Mouse (Mus musculus) midbrain, embryonic 12.5 days (tissue): Measurements from ENCODE around the gene Fcrlb. TPM values are rescaled to one million over a fixed set of nuclear protein-coding genes. Genes with fewer than 3 reads are reported as not detected.

Experiments
- ATAC-seq: fragments of 200-750 bp; cut with Nextera tagmentation; 2 replicates; pipeline ENCODE4 v1.8.0; 2017; ENCODE audit warnings: low read depth, moderate TSS enrichment, moderate library complexity; ENCODE audit not compliant: low FRiP score
- H3K27ac ChIP-seq: fragments of 300-500 bp; sonication (generic); replicated peaks from 2 replicates; pipeline ENCODE4 v1.5.1; 2016; ENCODE audit warnings: mild to moderate bottlenecking
- H3K27me3 ChIP-seq: fragments of 300-500 bp; sonication (generic); 2 replicates; pipeline ENCODE4 v1.6.1; 2016; ENCODE audit warnings: mild to moderate bottlenecking
- H3K36me3 ChIP-seq: fragments of 300-500 bp; sonication (generic); 2 replicates; pipeline ENCODE4 v1.6.1; 2016
- H3K4me1 ChIP-seq: fragments of 300-500 bp; sonication (generic); 2 replicates; pipeline ENCODE4 v1.6.1; 2016
- H3K4me2 ChIP-seq: fragments of 300-500 bp; sonication (generic); replicated peaks from 2 replicates; pipeline ENCODE4 v1.6.1; 2016; ENCODE audit warnings: mild to moderate bottlenecking, moderate library complexity
- H3K4me3 ChIP-seq: fragments of 300-500 bp; sonication (generic); 2 replicates; pipeline ENCODE4 v1.5.1; 2016; ENCODE audit warnings: mild to moderate bottlenecking
- H3K9ac ChIP-seq: fragments of 300-500 bp; sonication (generic); replicated peaks from 2 replicates; pipeline ENCODE4 v1.6.1; 2016; ENCODE audit warnings: mild to moderate bottlenecking, moderate library complexity
- H3K9me3 ChIP-seq: fragments of 300-500 bp; sonication (generic); 2 replicates; pipeline ENCODE4 v1.6.1; 2016; ENCODE audit warnings: mild to moderate bottlenecking
- WGBS: fragments of 180-500 bp; shearing (Covaris S2); methylation state at CpG from one replicate; pipeline ENCODE4 v1.1.7; 2016; 5-methylcytosine and 5-hydroxymethylcytosine counted together
- polyA plus RNA-seq: library from polyadenylated mRNA; unstranded; fragments of >200 nt; fragmentation: Nextera tagmentation; extraction: Ambion mirVana; gene quantifications from 2 replicates; pipeline ENCODE4 v1.2.1, GENCODE M21; 2016

Gene Fcrlb
- polyA plus RNA-seq, 1 experiment from 2014 or later: 0.14 TPM

DNA sequence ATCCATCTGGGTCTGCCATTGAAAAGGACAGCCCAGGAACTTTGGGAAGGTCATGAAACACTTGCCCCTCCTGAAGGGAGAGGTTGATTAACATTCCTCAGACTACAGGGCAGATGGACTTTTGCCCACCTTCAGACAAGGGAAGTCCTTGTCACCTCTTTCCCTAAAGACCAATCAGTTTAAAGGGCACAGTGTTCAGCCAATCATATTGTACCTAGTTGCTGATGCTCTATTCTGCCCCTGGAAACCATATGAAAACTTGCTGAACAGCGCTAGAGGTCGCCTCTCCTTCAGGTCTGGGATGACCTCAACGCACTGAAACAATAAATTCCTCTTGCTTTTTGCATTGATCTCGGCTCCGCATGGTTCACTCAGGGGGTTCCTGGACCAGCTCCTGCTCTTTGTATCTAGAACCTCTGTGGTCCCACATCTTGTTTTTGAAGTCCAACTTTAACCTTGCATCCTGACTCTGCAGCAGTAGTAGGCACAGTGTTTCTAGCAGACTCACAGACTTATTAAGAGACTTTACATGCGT is 20.7 kb upstream of the Fcrlb start:
- WGBS: 73% methylated on average over 6 of the region's 6 CpGs
- H3K4me1 ChIP-seq: no peaks in the 10 kb centered on the region
- H3K36me3 ChIP-seq: no peaks in the 10 kb centered on the region

DNA sequence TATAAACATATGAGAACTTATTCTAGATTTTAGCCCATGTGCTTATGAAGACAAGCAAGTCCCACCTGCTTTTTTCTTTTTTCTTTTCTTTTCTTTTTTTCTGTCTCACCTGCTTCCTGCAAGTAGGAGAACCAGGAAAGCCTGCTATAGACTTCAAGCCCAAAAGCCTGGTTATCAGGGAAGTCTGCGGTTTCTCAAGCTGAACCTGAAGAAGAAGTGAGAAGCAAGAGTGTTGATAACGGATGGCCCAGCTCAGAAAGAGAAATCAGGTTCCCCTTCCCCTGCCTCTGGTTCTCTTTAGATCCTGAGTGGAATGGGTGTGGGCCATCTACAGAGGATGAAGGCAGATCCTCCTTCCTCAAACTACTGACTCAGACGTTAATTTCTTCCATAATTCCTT is 19.3 kb upstream of the Fcrlb start:
- H3K4me3 ChIP-seq: no peak overlapping the region
- H3K27me3 ChIP-seq: no peaks in the 10 kb centered on the region
- H3K9ac ChIP-seq: no peak overlapping the region
- H3K27ac ChIP-seq: no peak overlapping the region
- no peaks in the 10 kb centered on the region for H3K36me3 ChIP-seq
- WGBS: 90% methylated on average over 3 of the region's 3 CpGs
- no peaks in the 10 kb centered on the region for H3K4me1 ChIP-seq
- no peak for ATAC-seq
- no peaks in the 10 kb centered on the region for H3K9me3 ChIP-seq
- H3K4me2 ChIP-seq: no peak overlapping the region

More for the DNA sequence above, 20.7 kb upstream of the Fcrlb start:
- Histone ChIP-seq H3K27me3 (no peaks in the 10 kb centered on the region), H3K9ac (no peak overlapping the region), H3K27ac (no peak overlapping the region), H3K4me3 (no peak overlapping the region), H3K4me2 (no peak overlapping the region), H3K9me3 (no peaks in the 10 kb centered on the region)
- no peak for ATAC-seq

DNA sequence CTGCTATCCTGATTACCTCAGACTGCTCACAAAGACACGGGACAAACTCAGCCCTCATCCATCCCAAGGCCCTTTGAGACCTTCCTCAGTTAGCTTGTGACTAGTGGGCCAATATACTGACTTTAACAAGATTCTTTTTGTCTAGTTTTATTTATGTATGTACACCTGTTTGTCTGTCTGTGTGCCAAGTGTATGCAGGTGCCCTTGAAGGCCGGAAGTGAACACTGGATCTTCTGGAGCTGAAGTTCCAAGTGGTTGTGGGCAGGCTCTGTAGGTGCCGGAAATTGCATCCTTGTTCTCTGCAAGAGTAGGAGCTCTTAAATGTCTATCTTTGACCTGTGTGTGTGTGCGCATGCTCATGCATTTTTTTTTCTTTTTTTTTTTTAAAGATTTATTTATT is 16.5 kb upstream of the Fcrlb start:
- H3K27ac ChIP-seq: no peak overlapping the region
- no peak overlapping the region for H3K4me2 ChIP-seq
- H3K27me3 ChIP-seq: no peaks in the 10 kb centered on the region
- H3K9ac ChIP-seq: no peak overlapping the region
- H3K4me1 ChIP-seq: no peaks in the 10 kb centered on the region
- H3K9me3 ChIP-seq: no peaks in the 10 kb centered on the region
- no peaks in the 10 kb centered on the region for H3K36me3 ChIP-seq
- 82% methylated on average over 4 of the region's 4 CpGs for WGBS
- H3K4me3 ChIP-seq: no peak overlapping the region
- no peak for ATAC-seq

DNA sequence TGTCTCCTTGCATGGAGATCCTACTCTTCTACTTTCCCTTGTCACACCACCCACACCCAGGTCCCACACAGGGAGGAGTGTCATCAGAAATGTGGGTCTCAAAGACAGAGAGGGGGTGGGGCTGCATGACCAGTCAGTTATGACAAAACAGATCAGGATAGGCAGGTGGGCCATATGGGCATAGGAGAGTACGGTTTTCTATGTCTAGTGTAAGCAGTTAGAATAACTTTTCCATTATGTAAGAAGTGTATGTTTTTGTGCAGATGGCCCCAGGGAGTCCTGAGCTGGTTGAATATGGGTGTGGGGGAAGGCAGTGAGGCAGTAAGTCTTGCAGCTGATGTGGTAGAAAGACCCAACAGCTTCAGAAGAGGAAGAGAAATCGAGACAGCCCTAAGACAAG is 15.7 kb upstream of the Fcrlb start:
- ATAC-seq: no peak
- no peaks in the 10 kb centered on the region for H3K4me1 ChIP-seq
- H3K36me3 ChIP-seq: no peaks in the 10 kb centered on the region
- WGBS: 68% methylated on average over 2 of the region's 2 CpGs
- no peaks in the 10 kb centered on the region for H3K27me3 ChIP-seq
- no peak overlapping the region for H3K4me2 ChIP-seq
- H3K9me3 ChIP-seq: no peaks in the 10 kb centered on the region
- no peak overlapping the region for H3K4me3 ChIP-seq
- no peak overlapping the region for H3K9ac ChIP-seq
- H3K27ac ChIP-seq: no peak overlapping the region

DNA sequence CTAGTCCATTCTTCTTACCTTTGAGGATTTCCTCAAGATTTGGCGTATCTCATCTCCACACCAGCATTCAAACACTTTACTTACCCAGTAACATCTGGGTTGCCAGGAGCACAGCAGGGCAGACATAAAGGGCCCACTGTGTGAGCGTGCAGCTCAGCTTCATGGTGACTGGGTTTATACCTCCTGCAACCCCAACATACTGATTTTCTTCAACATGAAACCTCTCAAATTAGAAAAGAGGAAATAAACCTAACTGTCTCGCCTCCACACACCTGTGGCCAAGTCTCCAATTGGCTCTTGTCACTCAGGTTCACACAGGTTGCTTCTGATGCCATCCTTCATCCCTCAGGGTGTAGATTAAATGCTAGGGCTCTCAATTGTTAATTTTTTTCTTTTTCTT is 14.6 kb upstream of the Fcrlb start, which contains the start of gene Fcrla:
TSS of gene Fcrla (minus strand) at position 206 of the 400 bp plus-strand sequence.
- no peak for ATAC-seq
- WGBS: 82% methylated on average over 3 of the region's 3 CpGs
- Histone ChIP-seq H3K4me3 (no peak within 1 kb of the TSS), H3K27ac (no peak within 1 kb of the TSS), H3K9me3 (no peaks in the 10 kb centered on the region), H3K36me3 (no peaks in the 10 kb centered on the region), H3K9ac (no peak within 1 kb of the TSS), H3K4me1 (no peaks in the 10 kb centered on the region), H3K27me3 (no peaks in the 10 kb centered on the region), H3K4me2 (no peak within 1 kb of the TSS)

DNA sequence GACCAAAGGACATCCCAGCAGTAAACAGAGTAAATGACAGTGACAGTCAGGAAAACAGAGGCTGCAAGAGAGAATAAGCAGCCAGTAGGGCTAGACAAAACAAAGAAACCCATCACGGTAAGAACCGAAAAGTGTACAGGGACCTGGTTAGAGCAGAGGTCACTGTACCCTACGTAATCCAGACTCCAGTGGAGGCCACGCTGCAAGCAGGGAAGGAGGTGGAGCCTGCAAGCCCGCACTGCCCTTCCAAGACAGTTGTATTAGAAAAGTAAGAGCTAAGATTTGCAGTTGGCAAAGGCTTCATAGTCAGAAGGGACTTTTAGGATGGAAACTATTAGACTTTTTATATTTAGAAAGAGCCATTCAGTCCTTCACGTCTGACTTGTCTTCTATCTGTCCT is 14.2 kb upstream of the Fcrlb start:
- 69% methylated on average over 6 of the region's 6 CpGs for WGBS
- no peaks in the 10 kb centered on the region for H3K27me3 ChIP-seq
- no peaks in the 10 kb centered on the region for H3K36me3 ChIP-seq

DNA sequence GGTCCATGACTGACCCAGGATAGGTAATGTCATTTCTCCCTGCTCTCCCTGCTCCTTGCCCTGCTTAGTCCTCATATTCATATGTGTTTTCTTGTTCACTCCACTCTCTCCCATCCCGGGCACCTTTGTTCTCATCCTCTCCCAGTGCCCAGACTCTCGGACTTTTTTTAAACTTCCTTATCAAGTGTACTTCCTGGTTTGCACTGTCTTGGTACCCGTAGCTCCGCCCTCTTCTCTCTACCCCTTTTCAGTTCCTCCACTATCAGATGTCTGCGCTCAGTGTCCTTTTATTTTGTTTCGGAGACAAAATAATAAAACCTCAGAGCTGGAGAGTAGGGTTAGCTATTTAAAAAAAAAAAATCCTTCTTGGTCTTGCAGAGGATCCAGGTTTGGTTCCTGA is 11.7 kb upstream of the Fcrlb start:
- H3K4me3 ChIP-seq: no peak overlapping the region
- H3K27me3 ChIP-seq: no peaks in the 10 kb centered on the region
- no peak overlapping the region for H3K4me2 ChIP-seq
- ATAC-seq: no peak
- H3K27ac ChIP-seq: no peak overlapping the region
- H3K36me3 ChIP-seq: no peaks in the 10 kb centered on the region
- WGBS: 85% methylated on average over 6 of the region's 6 CpGs
- no peaks in the 10 kb centered on the region for H3K9me3 ChIP-seq
- H3K9ac ChIP-seq: no peak overlapping the region
- no peaks in the 10 kb centered on the region for H3K4me1 ChIP-seq

More for the DNA sequence above, 14.2 kb upstream of the Fcrlb start:
- H3K9ac ChIP-seq: no peak overlapping the region
- H3K4me2 ChIP-seq: no peak overlapping the region
- no peaks in the 10 kb centered on the region for H3K9me3 ChIP-seq
- no peaks in the 10 kb centered on the region for H3K4me1 ChIP-seq
- no peak overlapping the region for H3K27ac ChIP-seq
- ATAC-seq: no peak
- no peak overlapping the region for H3K4me3 ChIP-seq

DNA sequence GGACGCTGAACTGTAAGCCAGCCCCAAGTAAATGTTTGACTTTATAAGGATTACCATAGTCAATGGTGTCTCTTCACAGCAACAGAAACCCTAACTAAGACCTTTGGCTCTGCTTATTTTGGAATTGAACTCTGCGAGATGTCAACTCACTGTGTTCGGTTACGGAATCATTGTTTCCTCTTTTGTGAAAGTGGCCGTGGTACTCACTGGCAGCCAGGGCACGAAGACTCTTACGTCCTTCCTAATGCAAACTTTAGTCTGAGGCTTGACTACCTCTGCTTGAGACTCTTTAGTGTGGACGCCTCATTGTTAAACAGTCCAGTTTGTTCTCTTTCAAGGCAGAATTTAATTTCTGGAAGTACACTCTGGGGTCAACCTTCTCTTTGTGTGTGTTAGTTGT is 6.6 kb upstream of the Fcrlb start:
- WGBS: 88% methylated on average over 8 of the region's 8 CpGs
- no peak overlapping the region for H3K4me3 ChIP-seq
- H3K9ac ChIP-seq: no peak overlapping the region
- no peaks in the 10 kb centered on the region for H3K27me3 ChIP-seq
- H3K9me3 ChIP-seq: no peaks in the 10 kb centered on the region
- no peaks in the 10 kb centered on the region for H3K4me1 ChIP-seq
- H3K27ac ChIP-seq: no peak overlapping the region
- H3K36me3 ChIP-seq: no peaks in the 10 kb centered on the region
- no peak for ATAC-seq
- H3K4me2 ChIP-seq: no peak overlapping the region

DNA sequence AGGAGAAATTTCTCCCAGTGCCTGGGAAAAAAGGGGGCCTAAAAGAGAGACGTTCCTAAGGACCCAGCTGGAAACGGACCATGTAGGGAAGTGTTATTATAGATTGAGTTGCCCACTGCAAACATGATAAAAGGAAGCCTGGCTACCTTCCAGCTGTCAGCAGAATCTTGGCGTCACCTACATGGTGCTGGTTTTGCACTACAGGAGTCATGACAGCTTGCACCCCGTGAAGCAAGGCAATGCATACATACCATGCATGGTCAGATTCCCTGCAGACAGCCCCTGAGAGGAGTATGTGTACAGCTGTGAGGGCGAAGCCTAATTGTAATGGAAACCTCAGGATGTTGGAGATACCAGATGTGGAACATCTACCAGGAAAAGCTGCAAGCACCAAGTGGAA is 2.9 kb upstream of the Fcrlb start:
- Histone ChIP-seq H3K27me3 (no peaks in the 10 kb centered on the region), H3K27ac (no peak overlapping the region), H3K9me3 (no peaks in the 10 kb centered on the region), H3K4me3 (no peak overlapping the region), H3K4me2 (no peak overlapping the region), H3K9ac (no peak overlapping the region), H3K36me3 (no peaks in the 10 kb centered on the region), H3K4me1 (no peaks in the 10 kb centered on the region)
- no peak for ATAC-seq
- WGBS: 86% methylated on average over 5 of the region's 5 CpGs

DNA sequence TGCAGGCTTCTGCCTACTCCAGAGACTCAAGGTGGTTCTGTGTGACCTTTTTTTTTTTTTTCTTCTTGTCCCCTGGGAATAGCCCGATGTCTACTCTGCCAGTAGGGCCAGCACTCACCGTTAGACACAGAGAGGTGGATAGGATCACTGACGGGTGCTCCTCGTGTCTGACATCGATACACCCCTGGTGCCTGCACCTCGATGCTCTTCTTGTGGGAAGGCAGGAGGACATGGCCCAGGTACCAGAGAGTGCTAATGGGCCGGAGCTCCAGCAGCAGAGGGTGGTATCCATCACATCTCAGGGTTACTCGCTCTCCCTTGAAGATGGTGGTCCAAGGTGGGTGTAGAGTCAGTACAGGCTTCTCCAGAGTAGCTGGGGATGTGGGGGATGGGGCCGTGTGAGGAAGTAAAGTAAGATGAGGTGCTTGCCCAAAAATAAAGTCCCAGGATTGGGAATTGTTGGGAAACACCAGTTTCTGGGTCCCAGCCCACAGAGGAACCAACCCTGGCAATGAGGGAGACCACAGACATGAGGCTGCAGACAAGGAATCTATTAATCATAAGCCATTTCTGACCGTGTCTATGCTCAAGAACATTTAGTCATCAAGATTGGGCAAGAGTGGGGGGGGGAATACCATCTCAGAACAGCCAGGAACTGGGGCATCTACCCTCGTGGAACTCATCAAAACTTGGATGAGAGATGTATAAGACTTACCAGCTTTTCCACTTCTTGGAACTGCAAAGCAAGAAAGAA is 657 bp downstream of the Fcrlb start:
- peaks cover 8% of the 10 kb centered on the region; the same call in 1 of the 2 replicates for H3K4me1 ChIP-seq
- H3K27ac ChIP-seq: no peak overlapping the region
- peaks cover 31% of the 10 kb centered on the region for H3K27me3 ChIP-seq
- no peak overlapping the region for H3K4me3 ChIP-seq
- H3K4me2 ChIP-seq: no peak overlapping the region
- no peaks in the 10 kb centered on the region for H3K36me3 ChIP-seq
- 83% methylated on average over 11 of the region's 11 CpGs for WGBS
- ATAC-seq: no peak
- H3K9ac ChIP-seq: no peak overlapping the region
- no peaks in the 10 kb centered on the region for H3K9me3 ChIP-seq

DNA sequence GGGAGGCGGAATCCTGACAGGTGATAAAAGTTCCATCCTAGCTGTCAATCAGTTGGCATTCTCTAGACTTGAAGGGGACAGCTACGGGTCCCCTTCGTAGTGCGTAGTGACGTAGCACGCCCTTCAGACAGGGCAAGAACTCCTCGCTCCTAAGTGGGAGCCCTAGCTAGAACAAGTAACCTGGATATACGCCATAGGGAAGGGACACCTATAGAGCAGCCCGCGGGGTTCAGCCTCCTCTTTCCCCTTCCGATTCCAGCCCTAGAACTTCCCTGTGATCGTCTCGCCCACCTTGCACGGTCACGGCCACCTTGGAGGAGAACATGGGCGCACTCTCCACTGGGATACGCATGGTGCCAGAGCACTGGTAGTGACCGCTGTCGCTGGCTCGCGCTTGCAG is 4.4 kb downstream of the Fcrlb start:
- H3K27ac ChIP-seq: no peak overlapping the region
- H3K4me1 ChIP-seq: peaks cover 8% of the 10 kb centered on the region; the same call in 1 of the 2 replicates
- peak overlapping the region; percentile 90 for H3K4me2 ChIP-seq
- peak; percentile 70 for ATAC-seq
- WGBS: 3% methylated on average over 21 of the region's 21 CpGs
- H3K9ac ChIP-seq: no peak overlapping the region
- H3K36me3 ChIP-seq: no peaks in the 10 kb centered on the region
- peaks cover 60% of the 10 kb centered on the region for H3K27me3 ChIP-seq
- peak overlapping the region; percentile 62 for H3K4me3 ChIP-seq
- H3K9me3 ChIP-seq: no peaks in the 10 kb centered on the region

DNA sequence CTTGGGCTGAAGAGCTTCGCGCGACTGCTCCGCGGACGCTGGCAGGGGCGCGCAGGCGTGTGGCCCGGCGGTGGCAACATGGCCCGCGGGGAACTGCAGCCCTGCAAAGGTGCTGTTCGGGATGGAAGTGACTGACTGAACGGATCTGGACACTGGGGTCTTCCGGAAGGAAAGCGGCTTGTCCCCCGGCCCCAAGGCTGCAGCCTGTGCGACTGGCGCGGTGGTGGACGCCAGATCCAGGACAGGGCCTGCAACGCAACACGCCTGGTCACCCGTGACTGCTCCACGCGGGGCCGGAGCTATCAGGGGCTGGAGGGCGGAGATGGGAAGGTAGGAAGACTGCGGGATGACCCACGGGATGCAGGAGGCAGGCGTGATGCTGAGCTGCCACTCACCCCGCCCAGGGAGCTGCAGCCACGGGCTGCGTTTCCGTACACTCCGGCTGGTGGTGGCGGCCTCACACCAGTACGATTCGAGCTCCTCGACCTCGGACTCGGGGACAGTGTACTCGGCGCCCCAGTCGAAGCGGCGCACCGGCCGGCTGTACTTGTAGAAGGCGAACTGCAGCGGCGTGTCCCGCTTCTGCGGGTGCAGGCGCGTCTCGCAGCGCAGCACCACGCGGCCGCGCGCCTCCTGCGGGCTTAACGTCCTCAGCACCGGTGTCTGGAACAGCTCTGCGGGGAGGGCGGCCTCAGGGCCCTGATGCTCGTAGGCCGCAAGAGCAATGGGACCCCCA is 5.1 kb downstream of the Fcrlb start:
- peak overlapping the region; percentile 62 for H3K9ac ChIP-seq
- peak; percentile 69 for ATAC-seq
- peaks cover 68% of the 10 kb centered on the region for H3K27me3 ChIP-seq
- WGBS: under 1% methylated on average over 70 of the region's 71 CpGs
- no peaks in the 10 kb centered on the region for H3K36me3 ChIP-seq
- peak overlapping the region; percentile 90 for H3K4me2 ChIP-seq
- no peaks in the 10 kb centered on the region for H3K9me3 ChIP-seq
- peak overlapping the region; percentile 62 for H3K4me3 ChIP-seq
- peaks cover 8% of the 10 kb centered on the region; the same call in 1 of the 2 replicates for H3K4me1 ChIP-seq
- H3K27ac ChIP-seq: no peak overlapping the region
